Mouse (Mus musculus) CH12.LX (cell line): ENCODE measurements around the gene Fnbp1.

ENCODE experiments used
- EP300 ChIP-seq: IDR thresholded peaks from 2 replicates; pipeline ENCODE4 v1.6.1; 2011; ENCODE audit warnings: low read length, improper control_type of control experiment
- GABPA ChIP-seq: IDR thresholded peaks from 2 replicates; pipeline ENCODE4 v1.6.1; 2012; ENCODE audit warnings: low read depth, low read length, improper control_type of control experiment, inconsistent platforms; ENCODE audit not compliant: insufficient replicate concordance
- KAT2A ChIP-seq: IDR thresholded peaks from 2 replicates; pipeline ENCODE4 v1.6.1; 2012; ENCODE audit warnings: low read length, improper control_type of control experiment, inconsistent platforms; ENCODE audit not compliant: insufficient replicate concordance
- MAX ChIP-seq: IDR thresholded peaks from 2 replicates; pipeline ENCODE4 v1.6.1; 2011; ENCODE audit warnings: low read length, improper control_type of control experiment
- MAZ ChIP-seq: IDR thresholded peaks from 2 replicates; pipeline ENCODE4 v1.6.1; 2012; ENCODE audit warnings: low read depth, mild to moderate bottlenecking, inconsistent platforms, low read length, improper control_type of control experiment, moderate library complexity
- POLR2A ChIP-seq: IDR thresholded peaks from 2 replicates; pipeline ENCODE4 v1.6.1; 2011; ENCODE audit warnings: low read depth, mild to moderate bottlenecking, improper control_type of control experiment, low read length
- TCF12 ChIP-seq: IDR thresholded peaks from 2 replicates; pipeline ENCODE4 v1.6.1; 2014; ENCODE audit warnings: low read depth, mild to moderate bottlenecking, inconsistent platforms, low read length, improper control_type of control experiment
- ZMIZ1 ChIP-seq: IDR thresholded peaks from 2 replicates; pipeline ENCODE4 v1.6.1; 2012; ENCODE audit warnings: low read depth, mild to moderate bottlenecking, inconsistent platforms, low read length, improper control_type of control experiment

- TF ChIP-seq MAX (no peak), POLR2A (no peak), TCF12 (no peak), GABPA (no peak), EP300 (no peak), KAT2A (no peak), ZMIZ1 (no peak), MAZ (no peak)
Observed at GRCm38 (mm10) chr2:31123493-31123892, 18.3 kb downstream of the Fnbp1 start.
